Mouse (Mus musculus) liver, adult 2 months (tissue): ENCODE data around the gene Rapgefl1. TPM values are rescaled to one million over a fixed set of nuclear protein-coding genes. Genes with fewer than 3 reads are reported as not detected.

Experiments used
- DNase-seq: peaks from one replicate; pipeline ENCODE4 v3.0.0-alpha.2; 2011; ENCODE audit warnings: low read depth, low spot score; ENCODE audit errors: extremely low read depth
- H3K27ac ChIP-seq: fragments of 200-500 bp; replicated peaks from 2 replicates; pipeline ENCODE4 v1.5.1; 2012; ENCODE audit warnings: low read depth, mild to moderate bottlenecking, control low read depth, inconsistent platforms, low read length; ENCODE audit not compliant: insufficient read depth
- H3K27me3 ChIP-seq: fragments of 200-500 bp; 2 replicates; pipeline ENCODE4 v1.6.1; 2012; ENCODE audit warnings: mild to moderate bottlenecking, moderate library complexity, low read length, inconsistent platforms; ENCODE audit not compliant: control insufficient read depth, insufficient read depth
- H3K36me3 ChIP-seq: fragments of 200-500 bp; 2 replicates; pipeline ENCODE4 v1.6.1; 2012; ENCODE audit warnings: low read length, inconsistent platforms; ENCODE audit not compliant: control insufficient read depth, insufficient read depth
- H3K4me1 ChIP-seq: fragments of 200-500 bp; 2 replicates; pipeline ENCODE4 v1.6.1; 2011; ENCODE audit warnings: low read length; ENCODE audit not compliant: control insufficient read depth, insufficient read depth
- H3K4me3 ChIP-seq: fragments of 200-500 bp; 2 replicates; pipeline ENCODE4 v1.5.1; 2011; ENCODE audit warnings: low read depth, mild to moderate bottlenecking, control low read depth, low read length, moderate library complexity; ENCODE audit not compliant: insufficient read depth
- H3K79me2 ChIP-seq: fragments of 200-500 bp; 2 replicates; pipeline ENCODE4 v1.6.1; 2012; ENCODE audit warnings: inconsistent platforms, mild to moderate bottlenecking, low read length, moderate library complexity; ENCODE audit not compliant: control insufficient read depth, insufficient read depth
- H3K9ac ChIP-seq: fragments of 200-500 bp; 2 replicates; pipeline ENCODE4 v1.6.1; 2012; ENCODE audit warnings: low read depth, mild to moderate bottlenecking, control low read depth, inconsistent platforms, low read length
- CTCF ChIP-seq: fragments of 200-500 bp; IDR thresholded peaks from 2 replicates; pipeline ENCODE4 v1.5.1; 2011; ENCODE audit warnings: low read depth, low read length, control low read depth
- POLR2A ChIP-seq: fragments of 200-500 bp; IDR thresholded peaks from 2 replicates; pipeline ENCODE4 v1.6.1; 2011; ENCODE audit warnings: low read length, control low read depth; ENCODE audit not compliant: insufficient read depth; ENCODE audit errors: extremely low read depth
- WGBS: fragments of 180-500 bp; shearing (Covaris S2); methylation state at CpG from one replicate; pipeline ENCODE4 v1.1.7; 2018; 5-methylcytosine and 5-hydroxymethylcytosine counted together
- polyA plus RNA-seq: library from polyadenylated mRNA; depleted of rRNA; stranded (reverse); fragments of >200 nt; gene quantifications from 2 replicates; pipeline ENCODE4 v1.2.3, GENCODE M21; 2012; rRNA removed
- total RNA-seq: library from RNA; depleted of rRNA; stranded (reverse); fragments of >200 nt; gene quantifications from 2 replicates; pipeline ENCODE4 v1.2.3, GENCODE M21; 2014; rRNA removed

Gene Rapgefl1
- total and polyA plus RNA-seq, 2 experiments = 0.18 to 1.9 TPM

GRCm38 (mm10) chr11:98902621-98903245 is 66.1 kb downstream of the Rapgefl1 start:
- Histone ChIP-seq H3K79me2 (no peaks in the 10 kb centered on the region), H3K4me3 (no peak overlapping the region), H3K9ac (no peak overlapping the region), H3K4me1 (no peaks in the 10 kb centered on the region), H3K27ac (no peak overlapping the region), H3K27me3 (no peaks in the 10 kb centered on the region), H3K36me3 (peaks cover 7% of the 10 kb centered on the region; the same call in 1 of the 2 replicates)
- TF ChIP-seq POLR2A = no peak
- TF ChIP-seq CTCF = no peak
- DNase-seq = no peak
- 87% methylated on average over 10 of the region's 10 CpGs for WGBS

Other genes starting within 250 kb of the Rapgefl1 start
- 48.3 and 62.0 TPM in 2 replicates for gene Ormdl3, start 249.4 kb upstream of the Rapgefl1 start, total RNA-seq
- 119 and 166 TPM in 2 replicates for gene Ormdl3, start 249.4 kb upstream of the Rapgefl1 start, polyA plus RNA-seq
- gene Lrrc3c, start 238.5 kb upstream of the Rapgefl1 start, total RNA-seq = not detected in 2 replicates
- gene Lrrc3c, start 238.5 kb upstream of the Rapgefl1 start, polyA plus RNA-seq = not detected in 2 replicates
- not detected in 2 replicates for gene Gm12355, start 211.1 kb upstream of the Rapgefl1 start, total RNA-seq
- gene Gm12355, start 211.1 kb upstream of the Rapgefl1 start, polyA plus RNA-seq = not detected in 2 replicates
- not detected in 2 replicates for gene Gsdma3, start 210.4 kb upstream of the Rapgefl1 start, total RNA-seq
- not detected in 2 replicates for gene Gsdma3, start 210.4 kb upstream of the Rapgefl1 start, polyA plus RNA-seq
- gene Gsdma2, start 190.0 kb upstream of the Rapgefl1 start, total RNA-seq = not detected in 2 replicates
- gene Gsdma2, start 190.0 kb upstream of the Rapgefl1 start, polyA plus RNA-seq = not detected in 2 replicates
- gene Gsdma, start 172.4 kb upstream of the Rapgefl1 start, total RNA-seq = not detected in 2 replicates
- gene Gsdma, start 172.4 kb upstream of the Rapgefl1 start, polyA plus RNA-seq = not detected in 2 replicates
- 54.6 and 69.7 TPM in 2 replicates for gene Psmd3, start 154.2 kb upstream of the Rapgefl1 start, total RNA-seq
- gene Psmd3, start 154.2 kb upstream of the Rapgefl1 start, polyA plus RNA-seq = 158 TPM in 2 replicates
- not detected in 2 replicates for gene Csf3, start 135.5 kb upstream of the Rapgefl1 start, total RNA-seq
- 0.07 TPM in 1 of 2 replicates, not detected in the other for gene Csf3, start 135.5 kb upstream of the Rapgefl1 start, polyA plus RNA-seq
- gene Med24, start 107.3 kb upstream of the Rapgefl1 start, total RNA-seq = 3.9 and 6.2 TPM in 2 replicates
- gene Med24, start 107.3 kb upstream of the Rapgefl1 start, polyA plus RNA-seq = 16.2 and 23.2 TPM in 2 replicates
- 5.5 and 8.9 TPM in 2 replicates for gene Thra, start 96.1 kb upstream of the Rapgefl1 start, total RNA-seq
- gene Thra, start 96.1 kb upstream of the Rapgefl1 start, polyA plus RNA-seq = 13.6 and 14.9 TPM in 2 replicates
- 19.0 and 45.4 TPM in 2 replicates for gene Nr1d1, start 61.5 kb upstream of the Rapgefl1 start, total RNA-seq
- gene Nr1d1, start 61.5 kb upstream of the Rapgefl1 start, polyA plus RNA-seq = 75.4 and 106 TPM in 2 replicates
- 15.5 and 17.7 TPM in 2 replicates for gene Msl1, start 41.3 kb upstream of the Rapgefl1 start, total RNA-seq
- gene Msl1, start 41.3 kb upstream of the Rapgefl1 start, polyA plus RNA-seq = 17.0 and 17.2 TPM in 2 replicates
- 3.6 and 6.6 TPM in 2 replicates for gene Casc3, start 31.9 kb upstream of the Rapgefl1 start, total RNA-seq
- 11.2 and 12.5 TPM in 2 replicates for gene Casc3, start 31.9 kb upstream of the Rapgefl1 start, polyA plus RNA-seq
- gene Wipf2, start 26.9 kb downstream of the Rapgefl1 start, total RNA-seq = 1.5 and 1.9 TPM in 2 replicates
- gene Wipf2, start 26.9 kb downstream of the Rapgefl1 start, polyA plus RNA-seq = 3.1 TPM in 2 replicates
- gene Cdc6, start 71.0 kb downstream of the Rapgefl1 start, total RNA-seq = 0.09 and 0.20 TPM in 2 replicates
- 0.07 TPM in 1 of 2 replicates, not detected in the other for gene Cdc6, start 71.0 kb downstream of the Rapgefl1 start, polyA plus RNA-seq
- 3.7 and 4.5 TPM in 2 replicates for gene Rara, start 91.0 kb downstream of the Rapgefl1 start, total RNA-seq
- 14.1 and 14.6 TPM in 2 replicates for gene Rara, start 91.0 kb downstream of the Rapgefl1 start, polyA plus RNA-seq
- gene Gjd3, start 146.2 kb downstream of the Rapgefl1 start, total RNA-seq = not detected in 2 replicates
- 0.11 TPM in 1 of 2 replicates, not detected in the other for gene Gjd3, start 146.2 kb downstream of the Rapgefl1 start, polyA plus RNA-seq
- gene Top2a, start 187.4 kb downstream of the Rapgefl1 start, total RNA-seq = 1.8 and 4.2 TPM in 2 replicates
- gene Top2a, start 187.4 kb downstream of the Rapgefl1 start, polyA plus RNA-seq = 0.22 and 0.31 TPM in 2 replicates
- 662 and 813 TPM in 2 replicates for gene Igfbp4, start 204.5 kb downstream of the Rapgefl1 start, total RNA-seq
- gene Igfbp4, start 204.5 kb downstream of the Rapgefl1 start, polyA plus RNA-seq = 1,830 and 2,620 TPM in 2 replicates